Mouse (Mus musculus) cerebellum, adult 2 months (tissue): ENCODE data around the gene Atp2b2. TPM values are rescaled to one million over a fixed set of nuclear protein-coding genes. Genes with fewer than 3 reads are reported as not detected.

Experiments
- DNase-seq, 2 experiments: peaks; one replicate each; pipeline ENCODE4 v3.0.0; 2021
- H3K27ac ChIP-seq: fragments of 200-500 bp; 2 replicates; pipeline ENCODE4 v1.5.1; 2012; ENCODE audit warnings: low read length, control low read depth, inconsistent platforms; ENCODE audit not compliant: insufficient read depth
- H3K27me3 ChIP-seq: fragments of 200-500 bp; 2 replicates; pipeline ENCODE4 v1.6.1; 2012; ENCODE audit warnings: inconsistent platforms, mild to moderate bottlenecking, low read length, moderate library complexity; ENCODE audit not compliant: control insufficient read depth, insufficient read depth
- H3K4me1 ChIP-seq: fragments of 200-500 bp; 2 replicates; pipeline ENCODE4 v1.6.1; 2011; ENCODE audit warnings: low read length; ENCODE audit not compliant: control insufficient read depth, insufficient read depth
- H3K4me3 ChIP-seq: fragments of 200-500 bp; replicated peaks from 2 replicates; pipeline ENCODE3; 2011; ENCODE audit warnings: mild to moderate bottlenecking, low read depth, low read length, control low read depth; ENCODE audit not compliant: insufficient read depth
- CTCF ChIP-seq: fragments of 200-500 bp; IDR thresholded peaks from 2 replicates; pipeline ENCODE4 v1.5.1; 2011; ENCODE audit warnings: low read depth, mild to moderate bottlenecking, control low read depth, low read length, moderate library complexity, borderline replicate concordance; ENCODE audit not compliant: insufficient read depth
- POLR2A ChIP-seq: fragments of 200-500 bp; IDR thresholded peaks from 2 replicates; pipeline ENCODE4 v1.6.1; 2011; ENCODE audit warnings: low read length, control low read depth, borderline replicate concordance; ENCODE audit not compliant: insufficient read depth
- whole genome bisulfite sequencing: fragments of 180-500 bp; shearing (Covaris S2); methylation state at CpG from one replicate; pipeline ENCODE4 v1.1.7; 2018; 5-methylcytosine and 5-hydroxymethylcytosine counted together
- polyA plus RNA-seq: library from polyadenylated mRNA; depleted of rRNA; stranded (reverse); fragments of >200 nt; gene quantifications from 2 replicates; pipeline ENCODE4 v1.2.3, GENCODE M21; 2012

Atp2b2 gene
- polyA plus RNA-seq, 1 experiment, result 217 TPM

GRCm38 (mm10) chr6:113882396-113882795, 160.0 kb downstream of the Atp2b2 start:
- Histone ChIP-seq H3K4me1 (peaks cover 82% of the 10 kb centered on the region), H3K27ac (peak overlapping the region; percentile 6; the same call in 1 of the 2 replicates), H3K27me3 (no peaks in the 10 kb centered on the region), H3K4me3 (no peak overlapping the region)
- WGBS, result 15% methylated on average over 7 of the region's 7 CpGs
- TF ChIP-seq CTCF (no peak), POLR2A (no peak)
- peak; percentile 52 to 66 for DNase-seq

- WGBS, result 24% methylated on average over 10 of the region's 10 CpGs
Measured at GRCm38 (mm10) chr6:113881561-113882243, 160.7 kb downstream of the Atp2b2 start.

GRCm38 (mm10) chr6:113879366-113879765, 163.0 kb downstream of the Atp2b2 start:
- TF ChIP-seq CTCF (no peak), POLR2A (no peak)
- no peak for DNase-seq
- H3K4me1 ChIP-seq, result peaks cover 79% of the 10 kb centered on the region
- H3K27ac ChIP-seq, result 0 out of 2 replicates have a peak overlapping the region, but pooled peaks have one; percentile 26
- no peaks in the 10 kb centered on the region for H3K27me3 ChIP-seq
- WGBS, result 28% methylated on average over 3 of the region's 3 CpGs
- no peak overlapping the region for H3K4me3 ChIP-seq

More at GRCm38 (mm10) chr6:113881561-113882243, 160.7 kb downstream of the Atp2b2 start:
- peak in 1 of 2 experiments; percentile 46 for DNase-seq
- TF ChIP-seq POLR2A (no peak), CTCF (no peak)
- Histone ChIP-seq H3K27ac (peak overlapping the region; percentile 3), H3K4me3 (no peak overlapping the region), H3K4me1 (peaks cover 75% of the 10 kb centered on the region), H3K27me3 (no peaks in the 10 kb centered on the region)

DNA sequence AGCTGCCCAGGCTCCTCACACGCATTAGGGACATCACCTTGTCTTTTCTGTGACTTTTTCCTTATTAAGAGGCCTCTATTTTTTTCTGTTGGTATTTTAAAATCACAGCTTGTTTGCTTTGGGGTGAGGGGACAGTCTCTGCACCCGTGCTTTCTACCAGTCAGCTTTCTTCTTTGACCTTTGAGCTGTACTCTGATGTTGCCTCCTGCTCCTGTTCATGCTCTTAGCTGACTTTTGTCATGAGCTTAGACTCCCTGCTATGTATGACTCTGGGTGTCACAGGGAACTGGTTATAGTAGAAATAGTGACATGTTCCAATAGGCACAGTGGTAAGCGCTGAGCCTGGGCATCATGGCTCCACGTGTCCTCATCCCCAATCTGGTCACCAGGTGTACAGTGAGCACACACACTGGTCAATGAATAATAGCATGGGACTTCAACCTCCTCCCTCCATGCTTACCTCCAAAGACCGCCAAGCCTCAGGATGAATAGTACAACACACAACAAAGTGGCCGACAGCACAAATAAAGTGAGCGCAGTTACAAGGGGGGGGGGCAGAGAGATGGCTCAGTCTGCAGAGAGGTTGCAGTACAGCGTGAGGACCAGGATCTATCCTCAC, 163.8 kb downstream of the Atp2b2 start:
- Histone ChIP-seq H3K4me1 (peaks cover 81% of the 10 kb centered on the region), H3K4me3 (no peak overlapping the region), H3K27ac (peak overlapping the region; percentile 25; the same call in 1 of the 2 replicates), H3K27me3 (no peaks in the 10 kb centered on the region)
- TF ChIP-seq CTCF, result no peak
- no peak for TF ChIP-seq POLR2A
- peak in 1 of 2 experiments; percentile 30 for DNase-seq
- 45% methylated on average over 8 of the region's 8 CpGs for WGBS

DNA sequence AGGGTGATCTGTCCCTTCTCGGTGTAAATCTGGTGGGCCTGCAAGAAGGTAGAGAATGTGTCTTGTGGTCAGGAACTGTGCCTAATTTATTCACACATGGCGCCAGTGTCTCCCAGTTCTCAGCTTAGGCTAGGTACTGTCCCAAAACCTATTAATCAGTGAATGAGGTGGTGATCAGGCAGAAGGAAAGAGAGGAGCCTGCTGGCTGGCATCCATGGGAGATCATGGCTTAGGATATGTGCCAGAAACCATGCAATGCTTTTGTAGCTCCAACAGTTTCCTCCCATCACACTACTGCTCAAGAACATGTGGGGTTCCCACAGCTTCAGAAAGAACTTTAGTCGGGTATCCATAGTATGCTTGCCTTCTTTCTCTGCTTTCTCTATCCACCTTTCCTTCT, 165.8 kb downstream of the Atp2b2 start:
- TF ChIP-seq CTCF (no peak), POLR2A (no peak)
- Histone ChIP-seq H3K27ac (0 out of 2 replicates have a peak overlapping the region, but pooled peaks have one; percentile 45), H3K27me3 (no peaks in the 10 kb centered on the region), H3K4me1 (peaks cover 81% of the 10 kb centered on the region), H3K4me3 (no peak overlapping the region)
- DNase-seq, result no peak
- WGBS, result 19% methylated on average over 3 of the region's 3 CpGs

GRCm38 (mm10) chr6:113875201-113875600, 167.2 kb downstream of the Atp2b2 start:
- peaks cover 82% of the 10 kb centered on the region for H3K4me1 ChIP-seq
- 17% methylated on average over 2 of the region's 2 CpGs for WGBS

DNA sequence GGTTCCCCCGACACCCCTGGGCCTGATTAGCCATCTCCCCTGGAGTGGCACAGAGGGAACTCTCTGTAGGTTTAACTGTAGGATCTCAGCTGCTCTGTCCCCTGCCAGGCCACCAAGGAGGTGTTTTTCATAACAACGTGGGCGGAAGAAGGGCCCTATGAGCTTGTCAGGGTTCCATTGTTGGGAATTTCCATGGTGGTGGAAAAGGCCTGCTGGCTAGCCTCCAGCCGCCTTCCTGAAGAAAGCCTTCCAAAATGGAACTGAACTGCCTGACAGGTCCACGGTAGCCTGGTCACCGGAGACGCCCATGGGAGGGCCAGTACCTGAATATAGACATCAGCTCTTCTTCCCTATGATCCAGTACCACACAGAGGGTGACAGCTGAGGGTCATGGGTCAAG, 169.8 kb downstream of the Atp2b2 start:
- Histone ChIP-seq H3K27ac (peak overlapping the region; percentile 26), H3K27me3 (no peaks in the 10 kb centered on the region), H3K4me1 (peaks cover 84% of the 10 kb centered on the region), H3K4me3 (no peak overlapping the region)
- peak; percentile 70 to 71 for DNase-seq
- WGBS, result 12% methylated on average over 7 of the region's 7 CpGs
- TF ChIP-seq CTCF (no peak), POLR2A (no peak)

More at GRCm38 (mm10) chr6:113875201-113875600, 167.2 kb downstream of the Atp2b2 start:
- peak overlapping the region; percentile 38; the same call in 1 of the 2 replicates for H3K27ac ChIP-seq
- no peak overlapping the region for H3K4me3 ChIP-seq
- H3K27me3 ChIP-seq, result no peaks in the 10 kb centered on the region
- no peak for TF ChIP-seq POLR2A
- no peak for TF ChIP-seq CTCF
- peak; percentile 67 to 78 for DNase-seq
